Mouse (Mus musculus) heart, embryonic 16.5 days (tissue): ENCODE measurements at regions not wholly inside any gene's neighbourhood (a gene's known extent, or its start where the extent isn't known, plus 50 kb on each side); places are given as distances from the start of the nearest gene placed in this dataset.
A peak's percentile ranks its signal among the peaks of the same experiment; 100 is the strongest.
"Not testable (repeated sequence)": the region's sequence is repeated elsewhere in the genome, so short reads cannot be mapped to it uniquely, and the experiment has no call there.

Experiments
- ATAC-seq: fragments of 200-750 bp; cut with Nextera tagmentation; replicated peaks from 2 replicates; pipeline ENCODE4 v1.8.0; 2017; ENCODE audit warnings: moderate number of reproducible peaks; ENCODE audit not compliant: insufficient read depth, low FRiP score; ENCODE audit errors: extremely low read depth
- H3K27ac ChIP-seq: fragments of 300-500 bp; sonication (generic); 2 replicates; pipeline ENCODE4 v1.5.1; 2014; ENCODE audit warnings: mild to moderate bottlenecking, low read length, control low read depth, moderate library complexity
- H3K27me3 ChIP-seq: fragments of 300-500 bp; sonication (generic); 2 replicates; pipeline ENCODE4 v1.6.1; 2014; ENCODE audit warnings: low read length, mixed read lengths; ENCODE audit not compliant: control insufficient read depth, insufficient read depth
- H3K36me3 ChIP-seq: fragments of 300-500 bp; sonication (generic); 2 replicates; pipeline ENCODE4 v1.6.1; 2014; ENCODE audit not compliant: control insufficient read depth, insufficient read depth
- H3K4me1 ChIP-seq: fragments of 300-500 bp; sonication (generic); 2 replicates; pipeline ENCODE4 v1.6.1; 2014; ENCODE audit warnings: low read length, mixed read lengths; ENCODE audit not compliant: control insufficient read depth, insufficient read depth
- H3K4me2 ChIP-seq: fragments of 300-500 bp; sonication (generic); 2 replicates; pipeline ENCODE4 v1.6.1; 2014; ENCODE audit warnings: low read depth, mild to moderate bottlenecking, control low read depth, low read length
- H3K4me3 ChIP-seq: fragments of 300-500 bp; sonication (generic); 2 replicates; pipeline ENCODE4 v1.5.1; 2014; ENCODE audit warnings: mild to moderate bottlenecking, control low read depth, low read length
- H3K9ac ChIP-seq: fragments of 300-500 bp; sonication (generic); 2 replicates; pipeline ENCODE4 v1.6.1; 2014; ENCODE audit warnings: low read length, control low read depth
- H3K9me3 ChIP-seq: fragments of 300-500 bp; sonication (generic); replicated peaks from 2 replicates; pipeline ENCODE4 v1.6.1; 2016; ENCODE audit warnings: low read length; ENCODE audit not compliant: control insufficient read depth
- WGBS: fragments of 180-500 bp; shearing (Covaris S2); extraction: QIAGEN DNeasy Blood & Tissue Kit; methylation state at CpG from one replicate; pipeline ENCODE4 v1.1.7; 2014; 5-methylcytosine and 5-hydroxymethylcytosine counted together

- Histone ChIP-seq H3K27me3 (no peaks in the 10 kb centered on the region), H3K9ac (no peak overlapping the region), H3K9me3 (no peaks in the 10 kb centered on the region), H3K4me1 (peaks cover 13% of the 10 kb centered on the region), H3K4me2 (no peak overlapping the region), H3K36me3 (no peaks in the 10 kb centered on the region), H3K27ac (no peak overlapping the region), H3K4me3 (no peak overlapping the region)
- 17% methylated on average over 2 of the region's 2 CpGs for WGBS
- ATAC-seq: peak; percentile 70
Measured at GRCm38 (mm10) chr16:20975406-20975805, 178.4 kb downstream of the Teddm3 start.

- H3K4me2 ChIP-seq: no peak overlapping the region
- no peak overlapping the region for H3K9ac ChIP-seq
- H3K4me1 ChIP-seq: peaks cover 13% of the 10 kb centered on the region
- H3K27ac ChIP-seq: no peak overlapping the region
- no peaks in the 10 kb centered on the region for H3K36me3 ChIP-seq
- no peaks in the 10 kb centered on the region for H3K27me3 ChIP-seq
- no peak overlapping the region for H3K4me3 ChIP-seq
- ATAC-seq: no peak
- no peaks in the 10 kb centered on the region for H3K9me3 ChIP-seq
Measured at GRCm38 (mm10) chr16:20972442-20972841, 181.4 kb downstream of the Teddm3 start.

- ATAC-seq: no peak
- Histone ChIP-seq H3K4me2 (peak overlapping the region; percentile 20; the same call in 1 of the 2 replicates), H3K9me3 (no peaks in the 10 kb centered on the region), H3K4me1 (no peaks in the 10 kb centered on the region), H3K27me3 (no peaks in the 10 kb centered on the region), H3K36me3 (no peaks in the 10 kb centered on the region), H3K27ac (0 out of 2 replicates have a peak overlapping the region, but pooled peaks have one; percentile 39), H3K9ac (no peak overlapping the region), H3K4me3 (peak overlapping the region; percentile 2; the same call in 1 of the 2 replicates)
- 56% methylated on average over 10 of the region's 10 CpGs for whole genome bisulfite sequencing
Measured at GRCm38 (mm10) chr16:20958905-20959304, 194.9 kb downstream of the Teddm3 start.

- Histone ChIP-seq H3K9ac (no peak overlapping the region), H3K4me3 (no peak overlapping the region), H3K4me1 (no peaks in the 10 kb centered on the region), H3K27me3 (no peaks in the 10 kb centered on the region), H3K36me3 (no peaks in the 10 kb centered on the region), H3K27ac (no peak overlapping the region), H3K9me3 (no peaks in the 10 kb centered on the region), H3K4me2 (no peak overlapping the region)
- WGBS: 82% methylated on average over 1 of the region's 1 CpGs
- 0 out of 2 replicates have a peak, but pooled peaks have one; percentile 18 for ATAC-seq
Measured at GRCm38 (mm10) chr16:20936722-20937121, 202.4 kb upstream of the Thpo start.

- H3K27ac ChIP-seq, H3K4me1 ChIP-seq, H3K27me3 ChIP-seq, H3K9me3 ChIP-seq, H3K4me2 ChIP-seq, ATAC-seq, H3K4me3 ChIP-seq, H3K36me3 ChIP-seq, H3K9ac ChIP-seq: not testable (repeated sequence)
Measured at GRCm38 (mm10) chr16:20934846-20935245, 200.5 kb upstream of the Thpo start.

GRCm38 (mm10) chr16:20930003-20930402, 195.7 kb upstream of the Thpo start:
- ATAC-seq, H3K4me2 ChIP-seq, H3K9me3 ChIP-seq, H3K36me3 ChIP-seq, H3K27me3 ChIP-seq, H3K4me3 ChIP-seq, H3K9ac ChIP-seq, H3K4me1 ChIP-seq, H3K27ac ChIP-seq: not testable (repeated sequence)
- WGBS: 71% methylated on average over 5 of the region's 5 CpGs

- H3K27me3 ChIP-seq, H3K4me2 ChIP-seq, H3K9ac ChIP-seq, ATAC-seq, H3K9me3 ChIP-seq, H3K4me3 ChIP-seq, H3K4me1 ChIP-seq, H3K36me3 ChIP-seq, H3K27ac ChIP-seq: not testable (repeated sequence)
Measured at GRCm38 (mm10) chr16:20925776-20926175, 191.5 kb upstream of the Thpo start.

- not testable (repeated sequence) for H3K36me3 ChIP-seq, ATAC-seq, H3K4me1 ChIP-seq, H3K9ac ChIP-seq, H3K9me3 ChIP-seq, H3K27ac ChIP-seq, H3K4me2 ChIP-seq, H3K27me3 ChIP-seq, H3K4me3 ChIP-seq
- WGBS: 56% methylated on average over 3 of the region's 3 CpGs
Measured at GRCm38 (mm10) chr16:20910864-20911263, 176.6 kb upstream of the Thpo start.

- H3K9me3 ChIP-seq, H3K9ac ChIP-seq, H3K36me3 ChIP-seq, H3K4me2 ChIP-seq, H3K27me3 ChIP-seq, H3K27ac ChIP-seq, H3K4me3 ChIP-seq, H3K4me1 ChIP-seq: not testable (repeated sequence)
- WGBS: 30% methylated on average over 16 of the region's 18 CpGs
- ATAC-seq: peak; percentile 37; the same call in 1 of the 2 replicates
Measured at GRCm38 (mm10) chr16:20908467-20909351, 174.4 kb upstream of the Thpo start.
